Mouse (Mus musculus) kidney, postnatal 0 days (tissue): ENCODE data around the gene Olfr378. TPM values are rescaled to one million over a fixed set of nuclear protein-coding genes. Genes with fewer than 3 reads are reported as not detected.

ENCODE experiments used
- ATAC-seq: fragments of 200-750 bp; cut with Nextera tagmentation; replicated peaks from 2 replicates; pipeline ENCODE4 v1.8.0; 2017; ENCODE audit warnings: low read depth, moderate number of reproducible peaks, moderate TSS enrichment, moderate library complexity; ENCODE audit not compliant: low FRiP score
- DNase-seq: peaks from one replicate; pipeline ENCODE4 v3.0.0-alpha.2; 2016; ENCODE audit warnings: low spot score
- H3K27ac ChIP-seq: fragments of 300-500 bp; sonication (generic); 2 replicates; pipeline ENCODE4 v1.5.1; 2014; ENCODE audit warnings: mild to moderate bottlenecking
- H3K27me3 ChIP-seq: fragments of 300-500 bp; sonication (generic); 2 replicates; pipeline ENCODE4 v1.6.1; 2014; ENCODE audit warnings: low read length, mixed read lengths; ENCODE audit not compliant: insufficient read depth
- H3K36me3 ChIP-seq: fragments of 300-500 bp; sonication (generic); 2 replicates; pipeline ENCODE4 v1.6.1; 2014; ENCODE audit warnings: low read length, mixed read lengths; ENCODE audit not compliant: insufficient read depth
- H3K4me1 ChIP-seq: fragments of 300-500 bp; sonication (generic); replicated peaks from 2 replicates; pipeline ENCODE4 v1.6.1; 2014; ENCODE audit warnings: antibody characterized with exemption, low read length, mixed read lengths; ENCODE audit not compliant: insufficient read depth
- H3K4me2 ChIP-seq: fragments of 300-500 bp; sonication (generic); 2 replicates; pipeline ENCODE4 v1.6.1; 2014; ENCODE audit warnings: mild to moderate bottlenecking, low read length, moderate library complexity, mixed read lengths
- H3K4me3 ChIP-seq: fragments of 300-500 bp; sonication (generic); replicated peaks from 2 replicates; pipeline ENCODE4 v1.5.1; 2014; ENCODE audit warnings: low read depth, low read length
- H3K9ac ChIP-seq: fragments of 300-500 bp; sonication (generic); 2 replicates; pipeline ENCODE4 v1.6.1; 2014; ENCODE audit warnings: low read depth, low read length
- H3K9me3 ChIP-seq: fragments of 300-500 bp; sonication (generic); replicated peaks from 2 replicates; pipeline ENCODE4 v1.6.1; 2016; ENCODE audit warnings: low read length, inconsistent platforms, mixed read lengths
- CTCF ChIP-seq: IDR thresholded peaks from 2 replicates; pipeline ENCODE4 v1.5.1; 2016; ENCODE audit warnings: antibody characterized with exemption, low read depth, mild to moderate bottlenecking, moderate library complexity
- WGBS: fragments of 180-500 bp; shearing (Covaris S2); extraction: QIAGEN DNeasy Blood & Tissue Kit; methylation state at CpG from one replicate; pipeline ENCODE4 v1.1.7; 2014; 5-methylcytosine and 5-hydroxymethylcytosine counted together
- polyA plus RNA-seq: library from polyadenylated mRNA; unstranded; fragments of >200 nt; fragmentation: Nextera tagmentation; extraction: Ambion mirVana; gene quantifications from 2 replicates; pipeline ENCODE4 v1.2.1, GENCODE M21; 2015

Gene Olfr378
- polyA plus RNA-seq = not detected in 2 replicates

- H3K4me1 ChIP-seq = no peaks in the 10 kb centered on the region
- DNase-seq = no peak
Observed at GRCm38 (mm10) chr11:73428377-73428776, at the start of gene Olfr378. Gene Olfr378, minus strand, starts transcription at chr11:73428477.

GRCm38 (mm10) chr11:73457408-73457807, 29.1 kb upstream of the Olfr378 start, which contains the start of gene Olfr380:
Gene Olfr380, minus strand, starts transcription at chr11:73457508.
- no peak for ATAC-seq
- no peak for TF ChIP-seq CTCF
- Histone ChIP-seq H3K4me2 (no peak within 1 kb of the TSS), H3K9ac (no peak within 1 kb of the TSS), H3K4me1 (no peaks in the 10 kb centered on the region), H3K4me3 (no peak within 1 kb of the TSS), H3K9me3 (no peaks in the 10 kb centered on the region), H3K27ac (no peak within 1 kb of the TSS), H3K27me3 (no peaks in the 10 kb centered on the region), H3K36me3 (no peaks in the 10 kb centered on the region)
- no peak for DNase-seq
- WGBS = 90% methylated on average over 1 of the region's 1 CpGs

More at GRCm38 (mm10) chr11:73428377-73428776, at the start of gene Olfr378:
- Histone ChIP-seq H3K27ac (no peak within 1 kb of the TSS), H3K9me3 (no peaks in the 10 kb centered on the region), H3K27me3 (no peaks in the 10 kb centered on the region), H3K4me3 (no peak within 1 kb of the TSS), H3K36me3 (no peaks in the 10 kb centered on the region), H3K9ac (no peak within 1 kb of the TSS), H3K4me2 (no peak within 1 kb of the TSS)
- ATAC-seq = no peak
- no peak for TF ChIP-seq CTCF
- whole genome bisulfite sequencing = 89% methylated on average over 1 of the region's 1 CpGs

- no peak within 1 kb of the TSS for H3K9ac ChIP-seq
- H3K4me1 ChIP-seq = no peaks in the 10 kb centered on the region
- no peak within 1 kb of the TSS for H3K4me3 ChIP-seq
- H3K4me2 ChIP-seq = no peak within 1 kb of the TSS
- no peak within 1 kb of the TSS for H3K27ac ChIP-seq
- H3K36me3 ChIP-seq = no peaks in the 10 kb centered on the region
- H3K9me3 ChIP-seq = no peaks in the 10 kb centered on the region
- no peaks in the 10 kb centered on the region for H3K27me3 ChIP-seq
- TF ChIP-seq CTCF = no peak
- ATAC-seq (no peak), DNase-seq (no peak)
Observed at GRCm38 (mm10) chr11:73399514-73399913, 28.8 kb downstream of the Olfr378 start, which contains the start of gene Olfr1. Gene Olfr1, minus strand, starts transcription at chr11:73399614.

GRCm38 (mm10) chr11:73395374-73395773, 32.9 kb downstream of the Olfr378 start:
- TF ChIP-seq CTCF = no peak
- WGBS = 71% methylated on average over 4 of the region's 4 CpGs
- DNase-seq (peak; percentile 9), ATAC-seq (no peak)
- Histone ChIP-seq H3K27me3 (no peaks in the 10 kb centered on the region), H3K9me3 (no peaks in the 10 kb centered on the region), H3K27ac (no peak overlapping the region), H3K4me2 (no peak overlapping the region), H3K4me3 (no peak overlapping the region), H3K4me1 (no peaks in the 10 kb centered on the region), H3K36me3 (no peaks in the 10 kb centered on the region), H3K9ac (no peak overlapping the region)

Other genes with a start within 250 kb of the Olfr378 start
- 21.7 and 22.8 TPM in 2 replicates for gene Ctns, start 229.4 kb downstream of the Olfr378 start, polyA plus RNA-seq
- 3.8 and 3.9 TPM in 2 replicates for gene Shpk, start 229.0 kb downstream of the Olfr378 start, polyA plus RNA-seq
- gene Trpv1, start 194.2 kb downstream of the Olfr378 start, polyA plus RNA-seq = not detected in 2 replicates
- gene Trpv3, start 161.1 kb downstream of the Olfr378 start, polyA plus RNA-seq = 0.16 and 0.19 TPM in 2 replicates
- gene Aspa, start 98.9 kb downstream of the Olfr378 start, polyA plus RNA-seq = 62.8 and 68.6 TPM in 2 replicates
- gene Gm49340, start 98.7 kb downstream of the Olfr378 start, polyA plus RNA-seq = not detected in 2 replicates
- 0.26 and 0.28 TPM in 2 replicates for gene Spata22, start 98.7 kb downstream of the Olfr378 start, polyA plus RNA-seq
- not detected in 2 replicates for gene Olfr20, start 77.7 kb downstream of the Olfr378 start, polyA plus RNA-seq
- not detected in 2 replicates for gene Olfr376, start 57.2 kb downstream of the Olfr378 start, polyA plus RNA-seq
- not detected in 2 replicates for gene Olfr1, start 28.9 kb downstream of the Olfr378 start, polyA plus RNA-seq
- gene Olfr380, start 29.0 kb upstream of the Olfr378 start, polyA plus RNA-seq = not detected in 2 replicates
- not detected in 2 replicates for gene Olfr381, start 63.1 kb upstream of the Olfr378 start, polyA plus RNA-seq
- gene Olfr382, start 88.7 kb upstream of the Olfr378 start, polyA plus RNA-seq = not detected in 2 replicates
- gene Olfr385, start 164.5 kb upstream of the Olfr378 start, polyA plus RNA-seq = not detected in 2 replicates
- not detected in 2 replicates for gene Olfr384, start 170.1 kb upstream of the Olfr378 start, polyA plus RNA-seq